Mouse (Mus musculus): ENCODE data around the gene Hs6st3.

DNA sequence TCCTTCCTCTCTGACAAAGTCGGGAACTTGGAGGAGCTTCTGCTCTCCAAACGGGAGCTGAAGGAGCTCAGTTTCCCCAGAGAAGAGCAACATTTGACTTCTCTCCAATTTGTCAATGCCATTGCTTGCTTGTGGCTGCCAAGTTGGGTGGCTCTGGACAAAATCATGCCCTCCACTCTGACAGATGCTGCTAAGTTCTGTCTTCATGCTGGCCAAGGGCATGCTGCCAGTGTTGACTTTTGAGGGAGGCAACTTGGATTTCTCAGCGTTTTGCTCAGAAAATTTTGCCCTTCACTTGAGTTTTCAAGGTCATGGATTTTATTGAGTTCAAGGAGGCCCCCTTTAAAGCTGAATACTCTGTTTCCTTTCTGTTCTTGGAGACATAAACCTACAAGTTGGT, 406.5 kb downstream of the Hs6st3 start:
- TF ChIP-seq GATA1 (IDR thresholded peaks at IDR 0.05; ENCODE audit: low read length) (no peak), TAL1 (IDR thresholded peaks at IDR 0.05; ENCODE audit: low read length) (no peak)
